Mouse (Mus musculus) embryonic facial prominence, embryonic 15.5 days (tissue): ENCODE results near the gene Pccb. TPM values are rescaled to one million over a fixed set of nuclear protein-coding genes. Genes with fewer than 3 reads are reported as not detected.

ENCODE experiments used
- ATAC-seq: fragments of 200-750 bp; cut with Nextera tagmentation; 2 replicates; pipeline ENCODE4 v1.8.0; 2017; ENCODE audit warnings: low read depth, moderate TSS enrichment; ENCODE audit not compliant: insufficient number of reproducible peaks, low FRiP score, low TSS enrichment
- H3K27ac ChIP-seq: fragments of 300-500 bp; sonication (generic); replicated peaks from 2 replicates; pipeline ENCODE4 v1.5.1; 2015; ENCODE audit warnings: mild to moderate bottlenecking, inconsistent platforms
- H3K27me3 ChIP-seq: fragments of 300-500 bp; sonication (generic); 2 replicates; pipeline ENCODE4 v1.6.1; 2015; ENCODE audit warnings: inconsistent platforms
- H3K36me3 ChIP-seq: fragments of 300-500 bp; sonication (generic); 2 replicates; pipeline ENCODE4 v1.6.1; 2015; ENCODE audit warnings: mild to moderate bottlenecking, inconsistent platforms
- H3K4me1 ChIP-seq: fragments of 300-500 bp; sonication (generic); 2 replicates; pipeline ENCODE4 v1.6.1; 2015; ENCODE audit warnings: inconsistent platforms
- H3K4me2 ChIP-seq: fragments of 300-500 bp; sonication (generic); replicated peaks from 2 replicates; pipeline ENCODE4 v1.6.1; 2015; ENCODE audit warnings: mild to moderate bottlenecking, inconsistent platforms
- H3K4me3 ChIP-seq: fragments of 300-500 bp; sonication (generic); replicated peaks from 2 replicates; pipeline ENCODE4 v1.5.1; 2015; ENCODE audit warnings: mild to moderate bottlenecking, inconsistent platforms
- H3K9ac ChIP-seq: fragments of 300-500 bp; sonication (generic); 2 replicates; pipeline ENCODE4 v1.6.1; 2015; ENCODE audit warnings: inconsistent platforms
- H3K9me3 ChIP-seq: fragments of 300-500 bp; sonication (generic); replicated peaks from 2 replicates; pipeline ENCODE4 v1.6.1; 2016; ENCODE audit warnings: inconsistent platforms
- whole genome bisulfite sequencing: fragments of 180-500 bp; shearing (Covaris S2); methylation state at CpG from one replicate; pipeline ENCODE4 v1.1.7; 2015; 5-methylcytosine and 5-hydroxymethylcytosine counted together
- polyA plus RNA-seq: library from polyadenylated mRNA; unstranded; fragments of >200 nt; fragmentation: Nextera tagmentation; extraction: Ambion mirVana; gene quantifications from 2 replicates; pipeline ENCODE4 v1.2.1, GENCODE M21; 2015

Pccb gene
- polyA plus RNA-seq, 1 experiment from 2014 or later, result 24.9 TPM

- Histone ChIP-seq H3K36me3 (peaks cover 29% of the 10 kb centered on the region), H3K4me3 (no peak overlapping the region), H3K9ac (no peak overlapping the region), H3K4me2 (no peak overlapping the region), H3K27me3 (no peaks in the 10 kb centered on the region), H3K4me1 (0 out of 2 replicates have a peak, but pooled peaks cover 4% of the 10 kb centered on the region), H3K9me3 (no peaks in the 10 kb centered on the region), H3K27ac (no peak overlapping the region)
- no peak for ATAC-seq
- 93% methylated on average over 7 of the region's 7 CpGs for WGBS
Observed at GRCm38 (mm10) chr9:100982786-100983185, 51.9 kb downstream of the Pccb start.

GRCm38 (mm10) chr9:100979260-100979659, 55.4 kb downstream of the Pccb start:
- no peak overlapping the region for H3K27ac ChIP-seq
- no peak overlapping the region for H3K9ac ChIP-seq
- H3K9me3 ChIP-seq, result no peaks in the 10 kb centered on the region
- no peaks in the 10 kb centered on the region for H3K27me3 ChIP-seq
- H3K4me2 ChIP-seq, result no peak overlapping the region
- WGBS, result 46% methylated on average over 5 of the region's 5 CpGs
- H3K36me3 ChIP-seq, result peaks cover 16% of the 10 kb centered on the region
- 0 out of 2 replicates have a peak, but pooled peaks cover 4% of the 10 kb centered on the region for H3K4me1 ChIP-seq
- no peak overlapping the region for H3K4me3 ChIP-seq
- ATAC-seq, result peak; percentile 60

DNA sequence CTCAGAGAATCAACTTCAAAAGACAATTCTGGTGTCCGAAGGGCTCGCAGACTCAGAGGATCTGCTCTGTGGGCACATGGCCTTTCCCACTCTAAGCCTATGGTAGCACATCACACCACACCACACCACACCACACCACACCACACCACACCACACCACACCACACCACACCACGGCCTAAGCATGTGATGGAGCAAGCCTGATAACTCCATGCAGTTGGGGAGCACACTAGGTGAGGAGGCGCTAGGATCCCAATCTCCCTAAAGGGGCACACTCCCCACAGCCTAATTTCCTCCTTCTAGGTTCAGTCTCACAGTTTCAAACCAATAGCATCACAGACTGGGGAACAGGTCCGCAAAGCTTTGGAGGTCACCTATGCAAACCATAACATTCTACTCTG, 56.0 kb downstream of the Pccb start:
- Histone ChIP-seq H3K4me3 (no peak overlapping the region), H3K4me1 (0 out of 2 replicates have a peak, but pooled peaks cover 4% of the 10 kb centered on the region), H3K9me3 (no peaks in the 10 kb centered on the region), H3K36me3 (peaks cover 12% of the 10 kb centered on the region), H3K27ac (no peak overlapping the region), H3K27me3 (no peaks in the 10 kb centered on the region), H3K4me2 (no peak overlapping the region), H3K9ac (no peak overlapping the region)
- WGBS, result 90% methylated on average over 5 of the region's 5 CpGs
- no peak for ATAC-seq

DNA sequence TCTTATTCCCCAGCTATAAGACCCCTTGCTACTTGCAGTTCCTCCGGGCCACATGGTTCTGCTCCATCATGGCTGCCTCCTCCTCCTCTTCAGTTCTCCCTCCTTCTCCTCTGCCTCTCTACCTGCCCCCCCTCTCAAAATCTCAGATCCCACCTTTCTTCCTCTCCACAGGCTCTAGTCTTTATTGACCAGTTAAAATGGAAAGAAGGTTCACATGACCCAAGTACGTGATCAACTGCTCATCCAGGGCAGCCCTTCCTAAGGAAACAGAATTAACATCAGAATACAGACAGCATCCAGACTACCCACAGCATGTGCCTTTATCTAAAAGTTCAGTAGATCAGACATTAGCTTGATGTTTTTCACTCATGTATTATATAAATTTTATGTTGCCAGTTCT, 65.2 kb downstream of the Pccb start:
- no peaks in the 10 kb centered on the region for H3K4me1 ChIP-seq
- no peak for ATAC-seq
- 90% methylated on average over 2 of the region's 2 CpGs for WGBS
- no peak overlapping the region for H3K4me3 ChIP-seq
- H3K27me3 ChIP-seq, result no peaks in the 10 kb centered on the region
- no peak overlapping the region for H3K27ac ChIP-seq
- H3K9ac ChIP-seq, result no peak overlapping the region
- no peaks in the 10 kb centered on the region for H3K9me3 ChIP-seq
- no peaks in the 10 kb centered on the region for H3K36me3 ChIP-seq
- no peak overlapping the region for H3K4me2 ChIP-seq

DNA sequence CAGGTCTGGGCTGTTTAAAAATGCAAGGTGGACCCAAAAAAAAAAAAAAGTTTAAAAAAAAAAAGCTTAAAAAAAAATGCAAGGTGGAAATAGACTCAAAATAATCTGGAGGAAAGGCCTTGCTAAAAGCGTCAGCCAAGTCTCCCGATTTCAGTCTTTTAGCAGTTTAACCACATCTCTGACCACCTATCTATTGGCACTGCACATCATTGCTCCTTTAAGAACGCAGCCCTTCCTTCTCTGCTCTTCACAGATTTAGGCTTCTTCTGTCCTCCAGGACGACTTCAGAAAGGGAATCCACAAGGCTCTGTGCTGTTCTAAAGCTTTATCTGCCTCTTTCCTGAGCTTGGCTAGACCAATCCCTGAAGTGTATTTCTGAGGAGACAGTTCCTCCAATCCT, 70.6 kb downstream of the Pccb start:
- Histone ChIP-seq H3K9me3 (no peaks in the 10 kb centered on the region), H3K27me3 (no peaks in the 10 kb centered on the region), H3K4me3 (no peak overlapping the region), H3K9ac (no peak overlapping the region), H3K4me2 (no peak overlapping the region), H3K36me3 (0 out of 2 replicates have a peak, but pooled peaks cover under 1% of the 10 kb centered on the region), H3K4me1 (no peaks in the 10 kb centered on the region), H3K27ac (no peak overlapping the region)
- no peak for ATAC-seq
- WGBS, result 70% methylated on average over 4 of the region's 4 CpGs

DNA sequence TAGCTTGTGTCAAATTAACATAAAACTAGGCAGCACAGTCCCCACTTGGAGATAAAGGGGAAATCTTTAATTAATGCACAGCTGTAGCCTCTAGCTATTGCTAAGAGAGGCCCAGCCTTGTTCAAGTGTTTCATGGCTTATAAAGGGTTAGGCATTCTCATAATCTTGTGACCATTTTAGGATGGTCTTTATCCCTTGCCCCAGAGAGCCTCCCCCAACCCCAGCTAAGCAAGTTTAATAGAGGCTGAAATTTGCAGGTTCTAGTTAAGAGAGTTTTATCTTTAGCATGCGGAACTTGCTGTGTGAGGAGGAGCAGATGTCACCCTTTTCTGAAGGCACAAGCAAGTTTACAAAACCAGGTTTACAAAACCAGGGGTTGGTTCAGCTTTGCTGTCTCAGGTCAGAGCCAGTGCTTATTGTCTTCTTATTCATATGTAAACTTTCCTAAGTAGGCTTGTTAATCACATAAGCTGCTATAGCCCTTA, 71.2 kb downstream of the Pccb start:
- Histone ChIP-seq H3K36me3 (peaks cover 7% of the 10 kb centered on the region; the same call in 1 of the 2 replicates), H3K9me3 (no peaks in the 10 kb centered on the region), H3K4me1 (no peaks in the 10 kb centered on the region), H3K4me2 (no peak overlapping the region), H3K9ac (no peak overlapping the region), H3K4me3 (no peak overlapping the region), H3K27ac (no peak overlapping the region), H3K27me3 (no peaks in the 10 kb centered on the region)
- ATAC-seq, result no peak
- 71% methylated on average over 1 of the region's 1 CpGs for WGBS

GRCm38 (mm10) chr9:100962903-100963427, 71.7 kb downstream of the Pccb start:
- ATAC-seq, result no peak
- H3K36me3 ChIP-seq, result peaks cover 10% of the 10 kb centered on the region; the same call in 1 of the 2 replicates
- no peak overlapping the region for H3K4me2 ChIP-seq

DNA sequence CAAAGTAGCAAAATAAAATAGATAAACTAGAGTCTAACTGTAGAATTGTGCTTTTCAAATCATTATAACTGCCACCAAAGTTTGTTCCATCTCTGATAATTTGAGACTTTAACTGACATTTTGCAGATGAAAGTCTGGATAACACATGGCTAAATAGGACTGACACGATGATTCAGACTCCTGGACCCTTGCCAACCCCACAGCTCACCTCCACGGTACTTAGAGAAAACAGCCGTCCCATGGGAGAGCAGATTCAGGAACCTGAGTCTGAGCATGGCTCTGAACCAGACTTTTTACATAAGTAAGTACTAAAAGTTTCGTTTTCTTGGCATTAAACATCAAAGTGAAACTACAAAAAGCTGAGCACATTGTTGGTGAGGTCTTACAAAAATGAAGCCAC, 83.2 kb downstream of the Pccb start:
- H3K27me3 ChIP-seq, result no peaks in the 10 kb centered on the region
- no peak overlapping the region for H3K27ac ChIP-seq
- peaks cover 21% of the 10 kb centered on the region for H3K36me3 ChIP-seq

More at GRCm38 (mm10) chr9:100962903-100963427, 71.7 kb downstream of the Pccb start:
- no peaks in the 10 kb centered on the region for H3K4me1 ChIP-seq
- H3K27ac ChIP-seq, result no peak overlapping the region
- no peaks in the 10 kb centered on the region for H3K9me3 ChIP-seq
- H3K9ac ChIP-seq, result no peak overlapping the region
- H3K27me3 ChIP-seq, result no peaks in the 10 kb centered on the region
- H3K4me3 ChIP-seq, result no peak overlapping the region
- 56% methylated on average over 5 of the region's 5 CpGs for WGBS

DNA sequence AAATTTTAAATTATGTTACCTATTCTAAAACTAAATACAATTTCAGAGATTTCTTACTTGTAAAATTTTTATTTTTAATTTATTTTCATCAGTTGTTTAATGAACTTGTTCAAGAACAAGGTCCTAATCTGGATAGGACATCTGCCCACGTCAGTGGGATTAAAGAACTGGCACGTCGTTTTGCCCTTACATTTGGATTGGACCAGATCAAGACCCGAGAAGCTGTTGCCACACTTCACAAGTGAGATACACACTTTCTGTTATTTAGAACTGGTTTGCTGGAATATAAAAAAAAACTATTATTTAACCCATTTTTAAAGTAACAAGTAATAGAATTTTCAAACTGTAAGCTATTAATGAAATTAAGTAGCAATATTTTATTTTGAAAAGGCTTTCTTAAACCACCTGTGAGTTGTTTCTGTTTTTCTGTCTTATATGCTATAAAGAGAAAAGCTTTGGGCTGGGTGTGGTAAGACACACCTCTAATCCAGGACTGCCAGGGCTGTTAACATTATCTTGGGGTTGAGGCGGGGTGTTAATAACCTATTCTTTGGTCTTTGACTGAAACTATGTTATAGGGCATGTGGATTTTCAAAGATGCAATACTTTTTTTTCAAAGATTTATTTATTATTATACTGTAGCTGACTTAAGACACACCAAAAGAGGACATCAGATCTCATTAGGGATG, 89.9 kb downstream of the Pccb start:
- H3K36me3 ChIP-seq, result peaks cover 6% of the 10 kb centered on the region; the same call in 1 of the 2 replicates
- no peaks in the 10 kb centered on the region for H3K9me3 ChIP-seq
- H3K4me2 ChIP-seq, result no peak overlapping the region
- no peak overlapping the region for H3K9ac ChIP-seq
- H3K27me3 ChIP-seq, result no peaks in the 10 kb centered on the region
- WGBS, result 93% methylated on average over 5 of the region's 5 CpGs
- no peaks in the 10 kb centered on the region for H3K4me1 ChIP-seq
- no peak overlapping the region for H3K27ac ChIP-seq
- no peak overlapping the region for H3K4me3 ChIP-seq
- ATAC-seq, result no peak

More for the DNA sequence above, 83.2 kb downstream of the Pccb start:
- peaks cover 10% of the 10 kb centered on the region for H3K4me1 ChIP-seq
- ATAC-seq, result no peak
- no peak overlapping the region for H3K4me2 ChIP-seq
- WGBS, result 23% methylated on average over 4 of the region's 4 CpGs
- no peak overlapping the region for H3K4me3 ChIP-seq
- H3K9me3 ChIP-seq, result no peaks in the 10 kb centered on the region
- no peak overlapping the region for H3K9ac ChIP-seq

GRCm38 (mm10) chr9:100942042-100942441, 92.7 kb downstream of the Pccb start:
- Histone ChIP-seq H3K4me2 (no peak overlapping the region), H3K27me3 (no peaks in the 10 kb centered on the region), H3K9me3 (no peaks in the 10 kb centered on the region), H3K4me3 (no peak overlapping the region), H3K9ac (no peak overlapping the region), H3K27ac (no peak overlapping the region), H3K36me3 (peaks cover 3% of the 10 kb centered on the region; the same call in 1 of the 2 replicates), H3K4me1 (no peaks in the 10 kb centered on the region)
- WGBS, result 63% methylated on average over 2 of the region's 2 CpGs
- no peak for ATAC-seq
